Mouse (Mus musculus) G1E (cell line): ENCODE results near the gene Phlpp1. TPM values are rescaled to one million over a fixed set of nuclear protein-coding genes. Genes with fewer than 3 reads are reported as not detected.
A peak's percentile ranks its signal among the peaks of the same experiment; 100 is the strongest.

ENCODE experiments used
- ATAC-seq: 2 replicates; pipeline ENCODE4 v1.8.0; 2016; ENCODE audit warnings: mild to moderate bottlenecking; ENCODE audit not compliant: insufficient number of reproducible peaks, poor library complexity, low FRiP score, severe bottlenecking; ENCODE audit errors: extremely low read depth
- DNase-seq: peaks from one replicate; pipeline ENCODE4 v3.0.0; 2012; ENCODE audit warnings: low spot score
- H3K27me3 ChIP-seq: 2 replicates; pipeline ENCODE4 v1.6.1; 2012; ENCODE audit warnings: mild to moderate bottlenecking, low read length, inconsistent platforms; ENCODE audit not compliant: insufficient read depth
- H3K36me3 ChIP-seq: replicated peaks from 2 replicates; pipeline ENCODE3; 2012; ENCODE audit warnings: mild to moderate bottlenecking, inconsistent platforms
- H3K4me1 ChIP-seq: 2 replicates; pipeline ENCODE4 v1.6.1; 2012; ENCODE audit warnings: low read depth, low read length, inconsistent platforms, mixed read lengths; ENCODE audit not compliant: insufficient read depth
- H3K4me3 ChIP-seq: 2 replicates; pipeline ENCODE4 v1.5.1; 2012; ENCODE audit warnings: low read depth, mild to moderate bottlenecking, inconsistent platforms, low read length, moderate library complexity, mixed read lengths
- H3K9me3 ChIP-seq: replicated peaks from 2 replicates; pipeline ENCODE4 v1.6.1; 2012; ENCODE audit warnings: inconsistent platforms
- CTCF ChIP-seq: IDR thresholded peaks from 2 replicates; pipeline ENCODE4 v1.5.1; 2012; ENCODE audit warnings: low read depth, low read length, inconsistent platforms, mixed read lengths
- GATA1 ChIP-seq: IDR thresholded peaks from 2 replicates; pipeline ENCODE4 v1.6.1; 2012; ENCODE audit warnings: borderline replicate concordance, low read length, inconsistent platforms, mixed read lengths
- GATA2 ChIP-seq: IDR thresholded peaks from 2 replicates; pipeline ENCODE4 v1.6.1; 2012; ENCODE audit warnings: low read depth, low read length, inconsistent platforms, borderline replicate concordance
- POLR2AphosphoS5 ChIP-seq: IDR thresholded peaks from 2 replicates; pipeline ENCODE4 v1.6.1; 2012; ENCODE audit warnings: low read depth, low read length, inconsistent platforms; ENCODE audit not compliant: insufficient replicate concordance
- TAL1 ChIP-seq: conservative IDR thresholded peaks from 2 replicates; pipeline ENCODE4 v1.6.1; 2012; ENCODE audit warnings: low read depth, low read length, inconsistent platforms, mixed read lengths
- polyA plus RNA-seq: library from polyadenylated mRNA; stranded (reverse); fragments of >175 nt; gene quantifications from 2 replicates; pipeline ENCODE4 v1.2.3, GENCODE M21; 2012
- total RNA-seq, 2 experiments: library from RNA; stranded (forward) in 1 of 2; stranded (reverse) in 1 of 2; fragments of 200-1000 nt in 1 of 2; fragments of >200 nt in 1 of 2; fragmentation: Nextera tagmentation in 1 of 2; gene quantifications; 2 replicates each; pipeline ENCODE4 v1.2.3; 2014 to 2017

The Phlpp1 gene
- total and polyA plus RNA-seq, 3 experiments, result 6.6 to 25.3 (median 9.2) TPM

GRCm38 (mm10) chr1:106160916-106161315 lies 10.6 kb upstream of the Phlpp1 start:
- DNase-seq (no peak), ATAC-seq (no peak)
- Histone ChIP-seq H3K9me3 (no peaks in the 10 kb centered on the region), H3K27me3 (peaks cover 10% of the 10 kb centered on the region; the same call in 1 of the 2 replicates), H3K4me1 (peaks cover 23% of the 10 kb centered on the region), H3K4me3 (no peak overlapping the region), H3K36me3 (no peaks in the 10 kb centered on the region)
- TF ChIP-seq TAL1 (no peak), CTCF (no peak), POLR2AphosphoS5 (no peak), GATA1 (no peak), GATA2 (no peak)

- Histone ChIP-seq H3K27me3 (peaks cover 10% of the 10 kb centered on the region; the same call in 1 of the 2 replicates), H3K9me3 (no peaks in the 10 kb centered on the region), H3K36me3 (no peaks in the 10 kb centered on the region), H3K4me1 (peaks cover 29% of the 10 kb centered on the region), H3K4me3 (no peak overlapping the region)
- peak; percentile 53 for DNase-seq
- ATAC-seq, result peak; percentile 76
- no peak for TF ChIP-seq GATA2
- TF ChIP-seq GATA1, result no peak
- no peak for TF ChIP-seq CTCF
- no peak for TF ChIP-seq POLR2AphosphoS5
- TF ChIP-seq TAL1, result no peak
Observed at GRCm38 (mm10) chr1:106162581-106162980, 9.0 kb upstream of the Phlpp1 start.

- Histone ChIP-seq H3K4me3 (no peak overlapping the region), H3K36me3 (no peaks in the 10 kb centered on the region), H3K27me3 (peaks cover 6% of the 10 kb centered on the region; the same call in 1 of the 2 replicates), H3K4me1 (peaks cover 25% of the 10 kb centered on the region), H3K9me3 (no peaks in the 10 kb centered on the region)
- TF ChIP-seq GATA1, result no peak
- TF ChIP-seq TAL1, result no peak
- TF ChIP-seq GATA2, result no peak
- TF ChIP-seq POLR2AphosphoS5, result no peak
- no peak for TF ChIP-seq CTCF
- DNase-seq (no peak), ATAC-seq (no peak)
Observed at GRCm38 (mm10) chr1:106163401-106163800, 8.2 kb upstream of the Phlpp1 start.

- H3K4me1 ChIP-seq, result peaks cover 29% of the 10 kb centered on the region
- DNase-seq (no peak), ATAC-seq (no peak)
- no peak for TF ChIP-seq GATA1
- no peak for TF ChIP-seq CTCF
- TF ChIP-seq GATA2, result no peak
- TF ChIP-seq TAL1, result no peak
- TF ChIP-seq POLR2AphosphoS5, result no peak
- H3K36me3 ChIP-seq, result no peaks in the 10 kb centered on the region
- peaks cover 8% of the 10 kb centered on the region for H3K27me3 ChIP-seq
- H3K9me3 ChIP-seq, result no peaks in the 10 kb centered on the region
- H3K4me3 ChIP-seq, result no peak overlapping the region
Observed at GRCm38 (mm10) chr1:106164111-106164510, 7.4 kb upstream of the Phlpp1 start.

DNA sequence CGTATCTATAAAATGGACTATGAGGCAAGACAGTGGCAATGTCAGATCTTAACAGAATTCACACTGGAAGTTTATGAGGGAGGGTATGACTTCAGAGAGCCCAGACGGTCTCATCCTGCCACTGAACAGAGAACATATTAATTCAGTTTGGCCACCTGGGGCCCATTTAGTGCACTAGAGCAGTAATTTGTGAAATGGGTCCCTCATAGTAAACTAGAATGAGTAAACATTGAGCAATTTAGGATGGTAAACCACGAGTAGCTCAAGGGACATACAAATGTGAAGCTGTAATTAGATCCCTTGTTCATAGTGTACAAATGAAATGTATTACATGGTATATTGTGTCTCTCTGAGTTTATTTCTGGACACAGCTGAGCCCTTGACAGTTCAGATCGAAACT lies 3.6 kb upstream of the Phlpp1 start:
- DNase-seq (no peak), ATAC-seq (no peak)
- peaks cover 34% of the 10 kb centered on the region for H3K4me1 ChIP-seq
- H3K4me3 ChIP-seq, result no peak overlapping the region
- peaks cover 5% of the 10 kb centered on the region for H3K9me3 ChIP-seq
- peaks cover 4% of the 10 kb centered on the region for H3K36me3 ChIP-seq
- no peak for TF ChIP-seq TAL1
- TF ChIP-seq GATA2, result no peak
- no peak for TF ChIP-seq GATA1
- no peak for TF ChIP-seq CTCF
- TF ChIP-seq POLR2AphosphoS5, result no peak
- peaks cover 8% of the 10 kb centered on the region for H3K27me3 ChIP-seq

DNA sequence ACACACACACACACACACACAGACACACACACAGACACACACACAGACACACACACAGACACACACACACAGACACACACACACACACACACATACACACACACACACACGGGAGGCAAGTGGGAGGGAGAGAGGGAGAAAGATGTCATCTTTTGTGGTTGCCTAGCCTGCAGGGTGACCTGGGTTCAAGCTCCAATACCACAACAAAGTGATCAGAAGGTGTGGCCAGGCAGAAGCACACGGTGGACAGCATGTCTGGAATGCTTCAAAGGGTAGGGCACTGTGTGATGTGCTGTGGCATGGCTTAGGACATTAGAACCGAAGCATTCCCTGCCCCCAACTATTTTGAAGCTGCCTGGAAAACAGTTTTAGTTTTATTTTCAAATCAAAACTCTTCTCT lies 2.8 kb upstream of the Phlpp1 start:
- Histone ChIP-seq H3K36me3 (peaks cover 12% of the 10 kb centered on the region), H3K4me1 (peaks cover 37% of the 10 kb centered on the region), H3K9me3 (peaks cover 6% of the 10 kb centered on the region), H3K4me3 (no peak overlapping the region), H3K27me3 (peaks cover 5% of the 10 kb centered on the region; the same call in 1 of the 2 replicates)
- ATAC-seq, result no peak
- DNase-seq, result no peak
- no peak for TF ChIP-seq TAL1
- no peak for TF ChIP-seq CTCF
- TF ChIP-seq GATA2, result no peak
- no peak for TF ChIP-seq GATA1
- TF ChIP-seq POLR2AphosphoS5, result no peak

GRCm38 (mm10) chr1:106169741-106170265 lies 1.7 kb upstream of the Phlpp1 start:
- ATAC-seq (no peak), DNase-seq (no peak)
- Histone ChIP-seq H3K9me3 (peaks cover 6% of the 10 kb centered on the region), H3K4me1 (peaks cover 43% of the 10 kb centered on the region), H3K36me3 (peaks cover 12% of the 10 kb centered on the region), H3K27me3 (peaks cover 4% of the 10 kb centered on the region; the same call in 1 of the 2 replicates), H3K4me3 (no peak overlapping the region)
- no peak for TF ChIP-seq POLR2AphosphoS5
- no peak for TF ChIP-seq GATA1
- TF ChIP-seq GATA2, result no peak
- no peak for TF ChIP-seq TAL1
- TF ChIP-seq CTCF, result no peak
